Mouse (Mus musculus) myocyte (in vitro differentiated cells): ENCODE data around the gene Abcb10.

Experiments
- E2F4 ChIP-seq: IDR thresholded peaks from one replicate; pipeline ENCODE4 v1.6.1; 2011; ENCODE audit warnings: mild to moderate bottlenecking, control low read depth, moderate library complexity; ENCODE audit not compliant: insufficient read depth
- MAX ChIP-seq: IDR thresholded peaks from one replicate; pipeline ENCODE4 v1.6.1; 2011; ENCODE audit warnings: low read depth, mild to moderate bottlenecking, control low read depth
- MYOD1 ChIP-seq, 3 experiments: IDR thresholded peaks; one replicate each; pipeline ENCODE4 v1.6.1; 2011; ENCODE audit warnings: control low read depth in 2 of 3, low read depth in 2 of 3, mild to moderate bottlenecking in 2 of 3, moderate library complexity in 1 of 3; ENCODE audit not compliant: insufficient read length in 2 of 3, control insufficient read depth in 1 of 3
- MYOG ChIP-seq, 3 experiments: IDR thresholded peaks; one replicate each; pipeline ENCODE4 v1.6.1; 2011; ENCODE audit warnings: control low read depth in 2 of 3, low read depth in 2 of 3, mild to moderate bottlenecking in 2 of 3; ENCODE audit not compliant: insufficient read length in 2 of 3, control insufficient read depth in 1 of 3, insufficient read depth in 1 of 3
- POLR2A ChIP-seq: IDR thresholded peaks from one replicate; pipeline ENCODE4 v1.6.1; 2011; ENCODE audit warnings: low read depth, mild to moderate bottlenecking, control low read depth, moderate library complexity; ENCODE audit not compliant: insufficient read length
- POLR2AphosphoS2 ChIP-seq: IDR thresholded peaks from one replicate; pipeline ENCODE4 v1.6.1; 2011; ENCODE audit warnings: low read depth, control low read depth; ENCODE audit not compliant: insufficient read length
- REST ChIP-seq: IDR thresholded peaks from one replicate; pipeline ENCODE4 v1.6.1; 2011; ENCODE audit warnings: mild to moderate bottlenecking, control low read depth, moderate library complexity; ENCODE audit not compliant: insufficient read depth, insufficient read length
- TCF12 ChIP-seq: IDR thresholded peaks from one replicate; pipeline ENCODE4 v1.6.1; 2011; ENCODE audit warnings: mild to moderate bottlenecking, control low read depth; ENCODE audit not compliant: poor library complexity, insufficient read depth, severe bottlenecking

- TF ChIP-seq POLR2A (no peak), MYOD1 (IDR thresholded peaks at IDR 0.05; ENCODE audit: control insufficient read depth in 1 of 3, insufficient read length in 2 of 3, low read depth in 2 of 3) (no peak), TCF12 (no peak), MYOG (IDR thresholded peaks at IDR 0.05; ENCODE audit: control insufficient read depth in 1 of 3, insufficient read depth in 1 of 3, insufficient read length in 2 of 3, low read depth in 2 of 3) (no peak), E2F4 (no peak), MAX (no peak), REST (no peak), POLR2AphosphoS2 (no peak)
Observed at GRCm38 (mm10) chr8:123980239-123980638, 2.7 kb downstream of the Abcb10 start.
